Mouse (Mus musculus) lung, adult 2 months (tissue): ENCODE measurements at regions not wholly inside any gene's neighbourhood (a gene's known extent, or its start where the extent isn't known, plus 50 kb on each side); places are given as distances from the start of the nearest gene placed in this dataset.
"Not testable (repeated sequence)": the region's sequence is repeated elsewhere in the genome, so short reads cannot be mapped to it uniquely, and the experiment has no call there.

Experiments used
- DNase-seq: peaks from one replicate; pipeline ENCODE4 v3.0.0; 2022
- H3K4me1 ChIP-seq: fragments of 200-500 bp; 2 replicates; pipeline ENCODE4 v1.6.1; 2011; ENCODE audit warnings: low read length; ENCODE audit not compliant: control insufficient read depth, insufficient read depth
- H3K4me3 ChIP-seq: fragments of 200-500 bp; replicated peaks from 2 replicates; pipeline ENCODE3; 2011; ENCODE audit warnings: low read depth, mild to moderate bottlenecking, control low read depth, low read length; ENCODE audit errors: extremely low read depth
- CTCF ChIP-seq: fragments of 200-500 bp; IDR thresholded peaks from 2 replicates; pipeline ENCODE4 v1.5.1; 2011; ENCODE audit warnings: mild to moderate bottlenecking, low read length, control low read depth; ENCODE audit not compliant: insufficient read depth
- POLR2A ChIP-seq: fragments of 200-500 bp; IDR thresholded peaks from 2 replicates; pipeline ENCODE4 v1.6.1; 2011; ENCODE audit warnings: low read depth, mild to moderate bottlenecking, control low read depth, low read length, borderline replicate concordance; ENCODE audit errors: extremely low read depth
- WGBS: fragments of 180-500 bp; shearing (Covaris S2); methylation state at CpG from one replicate; pipeline ENCODE4 v1.1.7; 2018; 5-methylcytosine and 5-hydroxymethylcytosine counted together

DNA sequence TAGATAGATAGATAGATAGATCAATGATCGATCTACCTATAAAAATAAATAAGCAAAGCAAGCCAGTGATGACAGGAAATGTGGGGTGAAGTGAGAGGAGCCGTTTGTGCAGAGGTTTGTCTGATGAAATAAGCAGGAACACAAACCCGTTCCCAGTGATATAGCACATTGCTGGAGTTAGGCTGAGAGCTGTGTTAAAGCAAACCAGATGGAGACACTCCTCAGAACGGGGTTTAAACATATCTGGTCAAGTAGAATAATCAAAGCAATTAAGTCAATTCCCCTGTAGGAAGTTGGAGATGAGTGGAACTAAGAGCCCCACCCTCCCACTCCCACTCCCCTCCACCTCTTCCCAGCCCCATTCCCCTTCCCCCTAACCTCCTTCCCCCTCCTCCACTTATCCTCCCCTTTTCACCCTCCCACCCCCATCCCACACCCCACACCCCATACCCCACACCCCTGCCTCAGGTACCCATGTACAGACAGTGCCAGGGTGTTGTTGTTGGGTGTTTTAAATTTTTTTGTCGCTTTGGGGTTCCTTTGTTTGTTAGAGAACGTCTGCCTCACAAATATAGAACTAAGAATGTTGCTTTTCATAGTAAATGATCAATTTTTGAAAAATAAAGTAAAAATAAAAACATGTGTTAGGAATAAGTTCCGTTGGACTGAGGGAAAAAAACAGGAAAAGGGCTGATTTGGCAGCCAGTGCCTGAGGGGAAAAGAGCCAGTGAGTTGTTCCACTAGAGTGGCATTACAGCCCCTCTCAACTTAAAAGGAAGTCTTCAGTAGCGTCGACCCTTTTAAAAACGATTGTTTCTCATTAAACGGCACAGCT is 79.8 kb upstream of the Enpep start:
- H3K4me3 ChIP-seq, result no peak overlapping the region
- H3K4me1 ChIP-seq, result no peaks in the 10 kb centered on the region
- 63% methylated on average over 11 of the region's 11 CpGs for WGBS
- TF ChIP-seq POLR2A, result no peak
- no peak for DNase-seq

DNA sequence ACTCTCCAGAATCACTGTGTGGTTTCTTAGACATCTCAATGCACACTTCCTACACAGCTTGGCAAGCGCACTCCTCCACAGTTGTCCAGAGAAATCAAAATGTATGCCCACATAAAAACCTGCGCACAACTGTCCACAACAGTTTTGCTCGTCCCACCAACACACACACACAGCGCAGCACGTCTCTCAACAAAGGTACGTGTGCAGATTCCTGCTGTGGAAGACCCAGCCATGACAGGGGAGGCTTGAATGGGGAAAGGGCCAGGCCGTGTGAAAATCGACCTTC is 80.4 kb upstream of the Enpep start:
- Histone ChIP-seq H3K4me3 (no peak overlapping the region), H3K4me1 (no peaks in the 10 kb centered on the region)
- no peak for TF ChIP-seq CTCF
- TF ChIP-seq POLR2A, result no peak
- no peak for DNase-seq
- WGBS, result 91% methylated on average over 8 of the region's 8 CpGs

DNA sequence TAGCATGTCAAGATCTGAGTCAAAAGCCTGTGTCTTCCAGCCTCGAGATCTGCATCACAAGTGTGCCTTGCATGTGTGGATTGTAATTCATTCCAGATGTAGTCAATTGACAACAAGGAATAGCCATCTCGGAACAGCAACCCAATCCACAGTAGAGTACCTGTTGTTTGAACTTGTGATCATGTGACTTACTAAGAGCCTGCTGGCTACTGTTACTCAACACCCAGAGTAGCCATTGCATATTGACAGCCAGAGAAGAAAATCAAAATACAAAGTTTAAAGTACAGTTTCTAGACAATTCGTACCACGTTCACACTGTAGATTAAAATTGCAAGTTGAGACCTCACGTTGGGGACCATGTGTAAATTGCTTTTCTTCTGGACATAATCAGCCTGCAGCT is 83.1 kb upstream of the Enpep start:
- no peak for DNase-seq
- Histone ChIP-seq H3K4me3 (no peak overlapping the region), H3K4me1 (no peaks in the 10 kb centered on the region)
- TF ChIP-seq CTCF (no peak), POLR2A (no peak)
- 82% methylated on average over 5 of the region's 5 CpGs for WGBS

DNA sequence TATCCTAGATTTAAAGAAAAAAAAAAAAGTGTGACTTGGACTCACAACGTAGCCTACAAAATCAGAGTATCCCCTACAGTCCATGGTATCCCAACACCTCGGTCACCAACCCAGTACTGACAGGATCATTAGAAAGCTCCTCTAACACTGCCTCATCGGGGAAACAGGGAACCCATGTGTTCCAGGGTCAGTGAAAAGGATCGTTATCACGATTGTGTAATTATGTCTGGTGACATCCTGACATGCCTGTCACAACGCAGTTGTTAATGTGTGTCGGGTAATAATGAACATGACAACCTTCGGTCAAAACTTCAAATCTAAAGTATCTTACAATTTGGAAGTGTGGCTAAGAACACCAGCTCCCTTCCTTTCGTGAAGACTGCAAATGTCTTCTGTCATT is 83.8 kb upstream of the Enpep start:
- DNase-seq, result no peak
- no peak overlapping the region for H3K4me3 ChIP-seq
- WGBS, result 90% methylated on average over 9 of the region's 9 CpGs
- TF ChIP-seq POLR2A (no peak), CTCF (no peak)
- H3K4me1 ChIP-seq, result no peaks in the 10 kb centered on the region

DNA sequence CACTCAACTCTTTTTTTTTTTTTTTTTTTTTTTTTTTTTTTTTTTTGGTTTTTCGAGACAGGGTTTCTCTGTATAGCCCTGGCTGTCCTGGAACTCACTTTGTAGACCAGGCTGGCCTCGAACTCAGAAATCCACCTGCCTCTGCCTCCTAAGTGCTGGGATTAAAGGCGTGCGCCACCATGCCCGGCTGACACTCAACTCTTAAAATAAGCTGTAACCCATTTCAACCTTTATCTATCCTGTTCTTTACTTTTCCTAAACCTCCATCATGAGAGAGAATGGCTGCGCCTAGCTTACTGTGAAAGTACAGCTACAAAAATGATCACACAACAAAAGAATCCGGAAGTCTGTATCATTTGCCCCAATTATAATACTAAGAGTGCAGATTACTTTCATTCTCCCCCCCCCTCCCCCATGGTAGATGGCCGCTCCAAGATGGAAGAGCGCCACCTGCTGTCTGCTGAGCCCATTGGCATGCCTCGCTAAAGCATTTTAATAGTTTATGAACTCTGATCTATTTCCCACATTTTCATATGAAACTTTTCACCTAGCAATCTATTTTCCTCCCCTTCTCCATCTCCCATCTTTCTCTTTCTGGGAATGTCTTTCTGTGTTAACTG is 89.2 kb upstream of the Enpep start:
- 49% methylated on average over 9 of the region's 10 CpGs for WGBS
- not testable (repeated sequence) for H3K4me1 ChIP-seq, H3K4me3 ChIP-seq
- TF ChIP-seq CTCF, result peak; percentile 79
- peak; percentile 17 for DNase-seq

DNA sequence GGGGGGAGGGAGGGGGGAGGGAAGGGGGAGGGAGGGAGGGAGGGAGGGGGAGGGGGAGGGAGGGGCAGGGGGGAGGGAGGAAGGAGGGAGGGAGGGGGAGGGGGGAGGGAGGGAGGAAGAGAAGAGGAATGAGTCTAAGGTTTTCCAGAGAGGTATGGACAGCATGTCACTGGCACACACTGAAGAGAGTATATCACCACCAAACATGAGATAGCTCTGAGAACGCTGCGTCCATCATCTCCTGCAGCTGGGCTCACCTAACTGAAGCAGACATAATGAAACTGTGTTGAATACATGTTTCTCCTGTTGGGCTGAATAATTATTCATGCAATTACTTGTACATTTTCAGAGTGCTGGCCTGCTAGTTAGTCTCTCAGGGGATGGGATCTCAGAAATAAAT is 96.2 kb upstream of the Enpep start:
- WGBS, result 72% methylated on average over 2 of the region's 2 CpGs
- TF ChIP-seq CTCF, result no peak
- no peak for TF ChIP-seq POLR2A
- DNase-seq, result no peak
- H3K4me1 ChIP-seq, result no peaks in the 10 kb centered on the region
- H3K4me3 ChIP-seq, result no peak overlapping the region

DNA sequence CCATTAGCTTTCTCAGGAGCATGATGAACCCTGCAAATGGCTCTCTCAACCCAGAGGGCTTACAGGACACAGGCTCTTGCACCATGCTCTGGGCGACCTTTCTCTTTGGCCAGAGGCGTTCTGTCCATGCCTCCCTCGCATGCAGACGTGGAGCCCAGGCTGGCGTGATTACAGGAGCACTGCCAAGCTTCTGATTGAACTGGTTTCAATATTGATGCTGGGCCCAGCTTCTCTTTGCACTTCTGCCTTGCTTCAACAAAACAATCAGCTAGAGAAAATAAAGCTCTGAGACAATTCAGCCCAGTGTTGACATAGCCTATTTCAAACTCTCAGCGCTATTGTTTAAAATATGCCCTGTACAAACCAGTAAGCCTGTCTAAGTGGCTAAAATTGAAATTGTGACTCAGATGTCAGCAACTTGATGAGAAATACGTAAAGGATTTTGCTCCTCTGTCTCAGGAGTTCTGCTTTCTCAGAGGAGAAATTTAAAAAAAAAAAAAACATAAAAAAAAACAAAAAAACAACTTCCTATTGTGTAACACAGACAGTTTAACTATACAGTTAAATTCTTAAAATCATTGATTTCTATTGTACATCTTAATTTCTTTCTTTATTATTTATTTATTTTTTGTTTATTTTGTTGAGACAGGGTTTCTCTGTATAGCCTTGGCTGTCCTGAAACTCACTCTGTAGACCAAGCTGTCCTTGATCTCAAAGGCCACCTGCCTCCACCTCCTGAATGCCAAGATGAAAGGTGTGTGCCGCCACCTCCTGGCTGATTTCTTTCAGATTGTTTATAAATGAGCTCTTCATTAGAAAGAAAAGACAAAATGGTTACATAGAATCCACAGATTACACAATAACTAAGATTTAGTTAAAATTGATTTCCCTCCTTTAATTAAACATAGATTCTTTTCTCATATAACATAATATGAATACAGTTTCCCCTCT is 96.9 kb upstream of the Enpep start:
- Histone ChIP-seq H3K4me3 (no peak overlapping the region), H3K4me1 (no peaks in the 10 kb centered on the region)
- DNase-seq, result no peak
- TF ChIP-seq CTCF, result no peak
- TF ChIP-seq POLR2A, result no peak
- WGBS, result 46% methylated on average over 8 of the region's 8 CpGs

DNA sequence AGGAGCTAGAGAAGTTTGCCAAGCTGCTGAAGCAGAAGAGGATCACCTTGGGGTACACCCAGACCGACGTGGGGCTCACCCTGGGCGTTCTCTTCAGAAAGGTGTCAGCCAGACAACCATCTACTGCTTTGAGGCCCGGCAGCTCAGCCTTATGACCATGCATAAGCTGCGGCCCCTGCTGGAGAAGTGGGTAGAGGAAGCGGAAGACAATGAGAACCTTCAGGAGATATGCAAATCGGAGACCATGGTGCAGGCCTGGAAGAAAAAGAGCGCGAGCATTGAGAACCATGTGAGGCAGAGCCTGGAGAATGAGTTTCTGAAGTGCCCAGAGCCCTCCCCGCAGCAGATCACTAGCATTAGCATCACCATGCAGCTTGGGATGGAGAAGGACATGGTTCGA is 98.1 kb upstream of the Elovl6 start:
- no peak for DNase-seq
- TF ChIP-seq CTCF, result no peak
- no peak overlapping the region for H3K4me3 ChIP-seq
- no peaks in the 10 kb centered on the region for H3K4me1 ChIP-seq
- 73% methylated on average over 11 of the region's 11 CpGs for WGBS

DNA sequence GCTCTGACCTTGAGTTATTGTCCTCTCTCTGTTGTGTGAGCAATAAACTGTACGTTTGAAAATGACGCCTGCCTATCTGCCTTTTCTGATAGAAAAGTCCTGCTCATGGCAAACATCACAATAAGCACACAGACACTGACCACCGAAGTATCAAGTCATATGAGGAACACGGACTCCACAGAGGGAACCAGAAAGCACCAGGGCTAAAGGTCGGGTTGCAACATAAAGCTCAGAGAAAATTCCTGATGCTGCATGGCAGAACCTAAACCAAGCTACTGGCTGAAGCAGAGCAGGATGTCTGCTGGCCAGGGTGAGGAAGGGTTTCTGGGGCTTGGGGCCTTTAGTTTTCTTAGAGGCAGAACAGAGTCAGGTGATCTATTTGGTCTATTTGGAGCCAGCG is 94.5 kb upstream of the Elovl6 start:
- Histone ChIP-seq H3K4me3 (no peak overlapping the region), H3K4me1 (no peaks in the 10 kb centered on the region)
- TF ChIP-seq CTCF, result no peak
- no peak for TF ChIP-seq POLR2A
- WGBS, result 74% methylated on average over 6 of the region's 6 CpGs
- DNase-seq, result no peak
